Mouse (Mus musculus) intestine, postnatal 0 days (tissue): ENCODE measurements around the gene 9330161L09Rik. TPM values are rescaled to one million over a fixed set of nuclear protein-coding genes. Genes with fewer than 3 reads are reported as not detected.
A peak's percentile ranks its signal among the peaks of the same experiment; 100 is the strongest.

Source experiments
- ATAC-seq: fragments of 200-750 bp; cut with Nextera tagmentation; 2 replicates; pipeline ENCODE4 v1.8.0; 2017; ENCODE audit warnings: mild to moderate bottlenecking, moderate TSS enrichment, moderate library complexity
- H3K27ac ChIP-seq: fragments of 300-500 bp; sonication (generic); 2 replicates; pipeline ENCODE4 v1.5.1; 2014; ENCODE audit warnings: mild to moderate bottlenecking, low read depth, low read length, moderate library complexity
- H3K27me3 ChIP-seq: fragments of 300-500 bp; sonication (generic); replicated peaks from 2 replicates; pipeline ENCODE4 v1.6.1; 2014; ENCODE audit warnings: low read length, mixed read lengths; ENCODE audit not compliant: control insufficient read depth, insufficient read depth
- H3K36me3 ChIP-seq: fragments of 300-500 bp; sonication (generic); 2 replicates; pipeline ENCODE4 v1.6.1; 2014; ENCODE audit warnings: mild to moderate bottlenecking, moderate library complexity; ENCODE audit not compliant: control insufficient read depth, insufficient read depth
- H3K4me1 ChIP-seq: fragments of 300-500 bp; sonication (generic); replicated peaks from 2 replicates; pipeline ENCODE4 v1.6.1; 2014; ENCODE audit warnings: antibody characterized with exemption, low read length, mixed read lengths; ENCODE audit not compliant: control insufficient read depth, insufficient read depth
- H3K4me2 ChIP-seq: fragments of 300-500 bp; sonication (generic); replicated peaks from 2 replicates; pipeline ENCODE4 v1.6.1; 2014; ENCODE audit warnings: low read depth, mild to moderate bottlenecking, moderate library complexity
- H3K4me3 ChIP-seq: fragments of 300-500 bp; sonication (generic); 2 replicates; pipeline ENCODE4 v1.5.1; 2014; ENCODE audit warnings: low read depth, low read length
- H3K9ac ChIP-seq: fragments of 300-500 bp; sonication (generic); 2 replicates; pipeline ENCODE4 v1.6.1; 2014; ENCODE audit warnings: mild to moderate bottlenecking, low read depth, low read length
- H3K9me3 ChIP-seq: fragments of 300-500 bp; sonication (generic); 2 replicates; pipeline ENCODE4 v1.6.1; 2016; ENCODE audit warnings: mixed run types; ENCODE audit not compliant: control insufficient read depth
- CTCF ChIP-seq: sonication (generic); IDR thresholded peaks from 2 replicates; pipeline ENCODE4 v1.5.1; 2016; ENCODE audit warnings: low read depth, mild to moderate bottlenecking, control low read depth, antibody characterized with exemption, moderate library complexity
- WGBS: fragments of 180-500 bp; shearing (Covaris S2); extraction: QIAGEN DNeasy Blood & Tissue Kit; methylation state at CpG from one replicate; pipeline ENCODE4 v1.1.7; 2014; 5-methylcytosine and 5-hydroxymethylcytosine counted together
- polyA plus RNA-seq: library from polyadenylated mRNA; unstranded; fragments of >200 nt; fragmentation: Nextera tagmentation; extraction: Ambion mirVana; gene quantifications from 2 replicates; pipeline ENCODE4 v1.2.1, GENCODE M21; 2015

The 9330161L09Rik gene
- polyA plus RNA-seq, 1 experiment from 2014 or later = not detected

GRCm38 (mm10) chr12:103437601-103438000 is 30.0 kb upstream of the 9330161L09Rik start:
- no peak overlapping the region for H3K27ac ChIP-seq
- no peak overlapping the region for H3K9ac ChIP-seq
- ATAC-seq = no peak
- 95% methylated on average over 1 of the region's 1 CpGs for WGBS
- H3K9me3 ChIP-seq = no peaks in the 10 kb centered on the region
- H3K4me1 ChIP-seq = peaks cover 5% of the 10 kb centered on the region; the same call in 1 of the 2 replicates
- no peak overlapping the region for H3K4me3 ChIP-seq
- H3K36me3 ChIP-seq = peaks cover 14% of the 10 kb centered on the region; the same call in 1 of the 2 replicates
- H3K27me3 ChIP-seq = no peaks in the 10 kb centered on the region
- no peak for TF ChIP-seq CTCF
- no peak overlapping the region for H3K4me2 ChIP-seq

- no peak for ATAC-seq
- H3K9ac ChIP-seq = no peak overlapping the region
- no peaks in the 10 kb centered on the region for H3K27me3 ChIP-seq
- H3K36me3 ChIP-seq = peaks cover 7% of the 10 kb centered on the region; the same call in 1 of the 2 replicates
- no peak for TF ChIP-seq CTCF
- peak overlapping the region; percentile 60; the same call in 1 of the 2 replicates for H3K27ac ChIP-seq
- no peak overlapping the region for H3K4me3 ChIP-seq
- peak overlapping the region; percentile 51; the same call in 1 of the 2 replicates for H3K4me2 ChIP-seq
- H3K9me3 ChIP-seq = no peaks in the 10 kb centered on the region
- peaks cover 5% of the 10 kb centered on the region; the same call in 1 of the 2 replicates for H3K4me1 ChIP-seq
Measured at GRCm38 (mm10) chr12:103434861-103435260, 27.2 kb upstream of the 9330161L09Rik start.

GRCm38 (mm10) chr12:103433986-103434731 is 26.5 kb upstream of the 9330161L09Rik start, which contains the start of gene Ifi27:
Ifi27 (plus strand) TSS chr12:103434211.
- Histone ChIP-seq H3K9me3 (no peaks in the 10 kb centered on the region), H3K4me1 (peaks cover 5% of the 10 kb centered on the region; the same call in 1 of the 2 replicates), H3K27me3 (no peaks in the 10 kb centered on the region), H3K27ac (peak within 1 kb of the TSS; percentile 60), H3K4me2 (peak within 1 kb of the TSS; percentile 51), H3K4me3 (no peak within 1 kb of the TSS), H3K36me3 (peaks cover 6% of the 10 kb centered on the region; the same call in 1 of the 2 replicates), H3K9ac (no peak within 1 kb of the TSS)
- no peak for TF ChIP-seq CTCF
- ATAC-seq = peak; percentile 96
- 37% methylated on average over 8 of the region's 8 CpGs for WGBS

- peaks cover 5% of the 10 kb centered on the region; the same call in 1 of the 2 replicates for H3K4me1 ChIP-seq
- H3K4me3 ChIP-seq = no peak overlapping the region
- no peak overlapping the region for H3K9ac ChIP-seq
- WGBS = 61% methylated on average over 2 of the region's 2 CpGs
- peaks cover 6% of the 10 kb centered on the region; the same call in 1 of the 2 replicates for H3K36me3 ChIP-seq
- TF ChIP-seq CTCF = no peak
- peak overlapping the region; percentile 57; the same call in 1 of the 2 replicates for H3K27ac ChIP-seq
- H3K9me3 ChIP-seq = no peaks in the 10 kb centered on the region
- H3K4me2 ChIP-seq = no peak overlapping the region
- no peak for ATAC-seq
- H3K27me3 ChIP-seq = no peaks in the 10 kb centered on the region
Measured at GRCm38 (mm10) chr12:103433430-103433829, 25.8 kb upstream of the 9330161L09Rik start.

- WGBS = 92% methylated on average over 7 of the region's 7 CpGs
- H3K27ac ChIP-seq = no peak overlapping the region
- ATAC-seq = no peak
- H3K4me2 ChIP-seq = no peak overlapping the region
- no peaks in the 10 kb centered on the region for H3K9me3 ChIP-seq
- TF ChIP-seq CTCF = peak; percentile 31
- H3K9ac ChIP-seq = no peak overlapping the region
- H3K36me3 ChIP-seq = peaks cover 17% of the 10 kb centered on the region; the same call in 1 of the 2 replicates
- H3K4me3 ChIP-seq = no peak overlapping the region
- no peaks in the 10 kb centered on the region for H3K27me3 ChIP-seq
- 0 out of 2 replicates have a peak, but pooled peaks cover 8% of the 10 kb centered on the region for H3K4me1 ChIP-seq
Measured at GRCm38 (mm10) chr12:103426710-103427109, 19.1 kb upstream of the 9330161L09Rik start.

- 0 out of 2 replicates have a peak within 1 kb of the TSS, but pooled peaks have one; percentile 36 for H3K27ac ChIP-seq
Measured at GRCm38 (mm10) chr12:103425729-103426470, 18.3 kb upstream of the 9330161L09Rik start, which contains the start of gene Ddx24. Ddx24 (minus strand) TSS chr12:103425830.

More at GRCm38 (mm10) chr12:103425729-103426470, 18.3 kb upstream of the 9330161L09Rik start, which contains the start of gene Ddx24:
- Histone ChIP-seq H3K4me3 (peak within 1 kb of the TSS; percentile 69), H3K4me1 (0 out of 2 replicates have a peak, but pooled peaks cover 8% of the 10 kb centered on the region), H3K4me2 (peak within 1 kb of the TSS; percentile 73), H3K27me3 (no peaks in the 10 kb centered on the region), H3K9ac (peak within 1 kb of the TSS; percentile 72), H3K9me3 (no peaks in the 10 kb centered on the region), H3K36me3 (peaks cover 17% of the 10 kb centered on the region; the same call in 1 of the 2 replicates)
- ATAC-seq = peak; percentile 100
- WGBS = under 1% methylated on average over 33 of the region's 33 CpGs
- peak; percentile 92 for TF ChIP-seq CTCF
